Mouse (Mus musculus) intestine, embryonic 15.5 days (tissue): ENCODE data around the gene Ebf3. TPM values are rescaled to one million over a fixed set of nuclear protein-coding genes. Genes with fewer than 3 reads are reported as not detected.

Source experiments
- ATAC-seq: fragments of 200-750 bp; cut with Nextera tagmentation; 2 replicates; pipeline ENCODE4 v1.8.0; 2017; ENCODE audit warnings: moderate TSS enrichment, moderate library complexity
- H3K27ac ChIP-seq: fragments of 300-500 bp; sonication (generic); 2 replicates; pipeline ENCODE4 v1.5.1; 2015; ENCODE audit warnings: mild to moderate bottlenecking, inconsistent platforms
- H3K27me3 ChIP-seq: fragments of 300-500 bp; sonication (generic); replicated peaks from 2 replicates; pipeline ENCODE4 v1.6.1; 2015; ENCODE audit warnings: inconsistent platforms
- H3K36me3 ChIP-seq: fragments of 300-500 bp; sonication (generic); 2 replicates; pipeline ENCODE4 v1.6.1; 2015; ENCODE audit warnings: inconsistent platforms
- H3K4me1 ChIP-seq: fragments of 300-500 bp; sonication (generic); replicated peaks from 2 replicates; pipeline ENCODE4 v1.6.1; 2015; ENCODE audit warnings: inconsistent platforms
- H3K4me2 ChIP-seq: fragments of 300-500 bp; sonication (generic); replicated peaks from 2 replicates; pipeline ENCODE4 v1.6.1; 2015; ENCODE audit warnings: mild to moderate bottlenecking, inconsistent platforms
- H3K4me3 ChIP-seq: fragments of 300-500 bp; sonication (generic); replicated peaks from 2 replicates; pipeline ENCODE4 v1.5.1; 2015; ENCODE audit warnings: inconsistent platforms
- H3K9ac ChIP-seq: fragments of 300-500 bp; sonication (generic); 2 replicates; pipeline ENCODE4 v1.6.1; 2015; ENCODE audit warnings: inconsistent platforms
- H3K9me3 ChIP-seq: fragments of 300-500 bp; sonication (generic); 2 replicates; pipeline ENCODE4 v1.6.1; 2016; ENCODE audit warnings: inconsistent platforms
- WGBS: fragments of 180-500 bp; shearing (Covaris S2); methylation state at CpG from one replicate; pipeline ENCODE4 v1.1.7; 2015; 5-methylcytosine and 5-hydroxymethylcytosine counted together
- polyA plus RNA-seq: library from polyadenylated mRNA; unstranded; fragments of >200 nt; fragmentation: Nextera tagmentation; extraction: Ambion mirVana; gene quantifications from 2 replicates; pipeline ENCODE4 v1.2.1, GENCODE M21; 2015

Gene Ebf3
- polyA plus RNA-seq: 0.88 and 1.3 TPM in 2 replicates

DNA sequence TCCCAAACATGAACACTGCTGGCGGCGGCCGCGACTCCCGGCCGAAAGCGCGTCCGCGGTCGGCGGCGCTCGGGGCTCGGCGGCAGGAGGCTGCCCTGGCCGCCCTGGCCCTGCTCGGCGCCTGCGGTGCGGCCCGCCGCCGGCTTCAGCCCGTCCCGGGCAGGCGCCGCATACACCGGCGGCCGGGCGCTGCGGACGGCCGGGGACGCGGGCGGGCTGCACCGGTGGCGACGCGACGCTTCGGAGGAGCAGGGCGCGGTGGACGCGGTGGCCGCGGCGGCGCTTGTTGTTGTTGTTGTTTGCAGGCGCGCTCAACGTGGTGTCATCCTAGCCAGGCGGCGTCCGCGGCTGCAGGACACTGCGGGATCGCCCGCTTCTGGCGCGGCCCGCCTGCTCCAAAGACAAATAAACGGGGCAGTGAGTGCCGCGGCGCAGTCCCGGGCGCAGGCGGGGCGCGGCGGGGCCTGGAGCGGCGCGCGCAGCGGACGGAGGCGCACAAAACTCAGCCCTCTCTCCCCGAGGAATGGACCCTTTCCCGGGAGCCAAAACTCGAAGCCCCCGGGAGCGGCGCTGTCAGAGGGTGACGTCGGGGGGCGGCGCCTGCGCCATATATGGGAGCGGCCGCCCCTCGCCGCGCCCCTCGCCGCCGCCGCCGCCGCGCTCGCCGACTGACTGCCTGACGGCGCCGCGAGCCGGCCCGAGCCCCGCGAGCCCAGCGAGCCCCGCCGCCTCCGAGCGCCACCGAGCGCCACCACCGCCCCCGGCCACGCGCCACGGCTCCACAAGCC is at the start of gene Ebf3:
Gene Ebf3 (minus strand): TSS at position 542 of the 788 bp plus-strand sequence.
- peak within 1 kb of the TSS; percentile 56 for H3K9ac ChIP-seq
- no peaks in the 10 kb centered on the region for H3K9me3 ChIP-seq
- ATAC-seq: peak; percentile 86
- H3K4me2 ChIP-seq: peak within 1 kb of the TSS; percentile 97
- peaks cover 50% of the 10 kb centered on the region for H3K4me1 ChIP-seq
- H3K36me3 ChIP-seq: no peaks in the 10 kb centered on the region
- WGBS: under 1% methylated on average over 119 of the region's 127 CpGs
- H3K27me3 ChIP-seq: peaks cover 84% of the 10 kb centered on the region
- H3K4me3 ChIP-seq: peak within 1 kb of the TSS; percentile 59
- 0 out of 2 replicates have a peak within 1 kb of the TSS, but pooled peaks have one; percentile 14 for H3K27ac ChIP-seq

GRCm38 (mm10) chr7:137346860-137347259 is 32.6 kb upstream of the Ebf3 start:
- 78% methylated on average over 7 of the region's 7 CpGs for WGBS
- ATAC-seq: no peak
- no peak overlapping the region for H3K4me3 ChIP-seq

DNA sequence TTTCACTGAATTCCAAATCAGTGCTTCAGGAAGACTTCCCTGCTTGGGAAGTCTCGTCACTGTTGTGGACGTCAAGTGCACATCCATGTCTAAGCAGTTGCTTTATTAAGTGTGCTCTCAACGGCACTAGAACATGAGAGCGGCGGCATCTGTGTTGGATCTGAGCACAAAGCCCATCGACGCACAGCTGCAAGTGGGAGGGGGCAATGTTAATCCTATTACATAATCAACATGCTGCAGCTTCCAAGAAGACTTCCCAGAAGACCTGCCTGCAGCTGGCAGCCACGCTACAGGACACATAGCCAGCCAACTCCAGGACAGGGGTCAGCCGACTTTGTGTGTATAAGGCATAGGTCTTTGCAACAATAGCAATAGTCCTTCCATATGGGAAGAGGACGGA is 31.8 kb upstream of the Ebf3 start:
- 62% methylated on average over 10 of the region's 10 CpGs for WGBS
- no peaks in the 10 kb centered on the region for H3K27me3 ChIP-seq
- H3K4me2 ChIP-seq: no peak overlapping the region
- H3K4me3 ChIP-seq: no peak overlapping the region
- H3K36me3 ChIP-seq: no peaks in the 10 kb centered on the region
- no peaks in the 10 kb centered on the region for H3K9me3 ChIP-seq
- no peak for ATAC-seq
- no peaks in the 10 kb centered on the region for H3K4me1 ChIP-seq
- H3K27ac ChIP-seq: no peak overlapping the region
- H3K9ac ChIP-seq: no peak overlapping the region

More at GRCm38 (mm10) chr7:137346860-137347259, 32.6 kb upstream of the Ebf3 start:
- Histone ChIP-seq H3K4me1 (no peaks in the 10 kb centered on the region), H3K27me3 (no peaks in the 10 kb centered on the region), H3K9ac (no peak overlapping the region), H3K36me3 (no peaks in the 10 kb centered on the region), H3K27ac (no peak overlapping the region), H3K9me3 (no peaks in the 10 kb centered on the region), H3K4me2 (no peak overlapping the region)

DNA sequence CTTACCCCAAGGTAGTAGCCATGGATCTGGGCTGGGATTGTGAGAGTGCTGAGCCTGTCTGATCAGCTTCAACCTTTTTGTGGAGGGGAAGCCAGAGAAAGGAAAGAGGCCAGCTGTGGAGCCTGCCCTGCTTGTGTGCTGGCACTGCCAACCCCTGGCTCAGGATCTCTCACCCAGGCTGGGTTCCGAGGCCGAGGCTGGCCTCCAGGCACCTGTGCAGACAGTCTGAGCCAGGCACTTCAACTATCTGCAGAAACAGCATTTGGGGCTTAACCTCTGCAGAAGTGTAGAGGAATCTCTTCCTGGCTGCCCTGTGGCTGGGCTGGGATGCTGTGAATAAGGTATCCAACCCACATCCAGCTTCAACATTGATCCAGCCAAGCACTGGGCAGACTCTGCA is 19.7 kb upstream of the Ebf3 start:
- WGBS: 83% methylated on average over 2 of the region's 2 CpGs

GRCm38 (mm10) chr7:137322926-137323325 is 8.7 kb upstream of the Ebf3 start:
- Histone ChIP-seq H3K9ac (no peak overlapping the region), H3K4me1 (peaks cover 22% of the 10 kb centered on the region), H3K36me3 (no peaks in the 10 kb centered on the region), H3K27ac (no peak overlapping the region), H3K27me3 (peaks cover 81% of the 10 kb centered on the region), H3K4me2 (peak overlapping the region; percentile 64), H3K9me3 (no peaks in the 10 kb centered on the region), H3K4me3 (peak overlapping the region; percentile 41)
- 0 out of 2 replicates have a peak, but pooled peaks have one; percentile 5 for ATAC-seq
- under 1% methylated on average over 21 of the region's 21 CpGs for WGBS

More for the DNA sequence above, 19.7 kb upstream of the Ebf3 start:
- H3K9ac ChIP-seq: no peak overlapping the region
- H3K27ac ChIP-seq: no peak overlapping the region
- H3K36me3 ChIP-seq: no peaks in the 10 kb centered on the region
- peaks cover 8% of the 10 kb centered on the region; the same call in 1 of the 2 replicates for H3K27me3 ChIP-seq
- H3K4me2 ChIP-seq: no peak overlapping the region
- H3K9me3 ChIP-seq: no peaks in the 10 kb centered on the region
- H3K4me1 ChIP-seq: no peaks in the 10 kb centered on the region
- H3K4me3 ChIP-seq: no peak overlapping the region
- ATAC-seq: no peak

- Histone ChIP-seq H3K4me2 (peak overlapping the region; percentile 64), H3K9me3 (no peaks in the 10 kb centered on the region), H3K4me3 (peak overlapping the region; percentile 41), H3K27ac (no peak overlapping the region), H3K36me3 (no peaks in the 10 kb centered on the region), H3K9ac (peak overlapping the region; percentile 20; the same call in 1 of the 2 replicates), H3K4me1 (peaks cover 24% of the 10 kb centered on the region), H3K27me3 (peaks cover 88% of the 10 kb centered on the region)
- ATAC-seq: peak; percentile 18; the same call in 1 of the 2 replicates
- WGBS: 1% methylated on average over 71 of the region's 72 CpGs
Measured at GRCm38 (mm10) chr7:137321961-137322784, 7.9 kb upstream of the Ebf3 start.

DNA sequence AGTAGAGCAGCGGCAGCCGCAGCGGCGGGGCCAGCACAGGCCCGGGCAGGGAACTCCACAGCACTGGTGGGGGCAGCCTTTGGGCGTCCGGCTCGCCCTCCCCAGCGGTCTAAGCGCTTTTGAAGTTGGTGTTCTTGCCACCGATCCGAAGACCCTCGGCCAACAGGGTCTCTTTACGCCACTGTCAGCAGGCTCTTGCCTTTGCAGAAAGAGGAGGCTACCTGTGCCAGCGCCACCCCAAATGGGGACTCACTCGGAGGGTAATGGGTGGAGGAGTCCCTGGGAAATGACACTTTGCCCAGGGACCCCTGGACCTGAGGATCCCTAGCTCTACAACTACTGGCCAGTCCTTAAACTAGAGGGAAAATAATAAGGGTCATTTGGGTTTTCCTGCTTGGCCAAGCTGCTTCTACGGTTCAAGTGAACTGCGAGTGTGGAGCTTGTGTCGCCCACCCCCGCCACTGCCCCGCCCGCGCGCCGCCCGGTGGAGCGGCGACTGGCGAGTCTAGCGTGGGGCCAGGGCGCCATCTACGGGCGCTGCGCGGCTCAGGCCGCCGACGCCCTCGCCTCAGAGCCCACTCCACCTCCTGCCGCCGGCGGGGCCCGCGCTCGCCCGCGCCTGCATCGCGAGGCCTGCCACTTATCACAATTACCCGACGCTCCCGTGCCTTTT is 7.0 kb upstream of the Ebf3 start:
- Histone ChIP-seq H3K4me3 (peak overlapping the region; percentile 41; the same call in 1 of the 2 replicates), H3K27me3 (peaks cover 93% of the 10 kb centered on the region), H3K36me3 (no peaks in the 10 kb centered on the region), H3K9me3 (no peaks in the 10 kb centered on the region), H3K4me1 (peaks cover 31% of the 10 kb centered on the region), H3K9ac (no peak overlapping the region), H3K4me2 (peak overlapping the region; percentile 64), H3K27ac (no peak overlapping the region)
- under 1% methylated on average over 52 of the region's 52 CpGs for WGBS
- peak; percentile 66 for ATAC-seq

- no peak for ATAC-seq
- Histone ChIP-seq H3K36me3 (no peaks in the 10 kb centered on the region), H3K9me3 (no peaks in the 10 kb centered on the region), H3K27ac (no peak overlapping the region), H3K27me3 (peaks cover 97% of the 10 kb centered on the region), H3K4me2 (no peak overlapping the region), H3K4me3 (no peak overlapping the region), H3K9ac (no peak overlapping the region), H3K4me1 (peaks cover 32% of the 10 kb centered on the region)
- 2% methylated on average over 11 of the region's 11 CpGs for WGBS
Measured at GRCm38 (mm10) chr7:137320320-137320719, 6.1 kb upstream of the Ebf3 start.

DNA sequence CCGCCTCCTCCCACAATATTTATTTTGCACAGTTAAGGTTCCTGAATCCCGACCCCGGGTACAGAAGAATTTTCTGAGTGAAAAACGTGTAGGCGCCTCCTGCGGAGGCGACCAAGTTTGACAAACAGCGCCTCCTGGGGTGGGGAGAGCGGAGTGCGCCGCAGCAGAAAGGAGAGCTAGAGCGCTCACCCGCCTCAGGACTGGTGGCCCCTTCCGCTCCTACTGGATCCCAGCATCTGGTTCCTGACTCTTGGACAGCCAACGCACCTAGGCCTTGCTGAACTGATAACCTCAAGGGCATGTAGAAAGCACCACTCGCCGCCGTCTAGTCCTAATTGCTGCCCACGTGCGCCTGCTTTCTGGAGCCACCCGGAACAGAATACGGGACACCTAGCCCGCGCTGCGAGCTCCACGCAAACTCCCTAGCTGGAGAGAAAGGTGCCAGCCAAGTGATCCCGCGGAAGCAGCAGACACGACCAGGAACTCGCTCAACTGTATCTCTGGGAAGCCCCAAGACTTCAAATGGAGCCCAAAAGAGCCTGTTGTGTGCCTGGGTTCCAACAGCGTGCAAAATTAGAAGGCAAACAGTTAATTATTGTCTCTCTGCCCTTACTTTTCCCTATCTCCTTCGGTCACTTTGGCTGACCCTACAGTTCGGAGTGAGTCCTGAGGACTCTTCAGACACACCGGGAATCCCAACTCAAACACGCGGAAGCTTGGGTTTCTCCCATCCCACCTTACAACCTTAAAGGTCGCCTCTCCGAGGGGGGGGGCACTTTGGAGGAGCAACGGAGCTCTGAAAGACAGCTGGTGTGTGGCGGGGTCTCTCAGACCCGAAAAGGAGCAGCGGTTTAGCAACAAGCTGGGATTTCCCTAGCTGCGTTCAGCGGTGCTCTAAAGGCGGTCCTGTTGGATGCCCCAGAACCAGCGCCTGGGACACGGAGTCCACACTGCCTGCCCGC is 5.0 kb upstream of the Ebf3 start:
- H3K9me3 ChIP-seq: no peaks in the 10 kb centered on the region
- peaks cover 41% of the 10 kb centered on the region for H3K4me1 ChIP-seq
- no peak; the same call in 1 of the 2 replicates for ATAC-seq
- H3K36me3 ChIP-seq: no peaks in the 10 kb centered on the region
- H3K4me2 ChIP-seq: peak overlapping the region; percentile 37
- peaks cover 97% of the 10 kb centered on the region for H3K27me3 ChIP-seq
- no peak overlapping the region; the same call in 1 of the 2 replicates for H3K4me3 ChIP-seq
- 2% methylated on average over 48 of the region's 48 CpGs for WGBS
- no peak overlapping the region for H3K9ac ChIP-seq
- H3K27ac ChIP-seq: no peak overlapping the region

GRCm38 (mm10) chr7:137318383-137318775 is 4.1 kb upstream of the Ebf3 start:
- H3K9me3 ChIP-seq: no peaks in the 10 kb centered on the region
- peaks cover 47% of the 10 kb centered on the region for H3K4me1 ChIP-seq
- no peak overlapping the region for H3K4me3 ChIP-seq
- H3K27ac ChIP-seq: no peak overlapping the region
- no peak overlapping the region for H3K9ac ChIP-seq
- WGBS: 9% methylated on average over 9 of the region's 9 CpGs
- no peak overlapping the region for H3K4me2 ChIP-seq
- no peak for ATAC-seq
- no peaks in the 10 kb centered on the region for H3K36me3 ChIP-seq
- H3K27me3 ChIP-seq: peaks cover 97% of the 10 kb centered on the region
